Mouse (Mus musculus): ENCODE data around the gene Pdzrn4. TPM values are rescaled to one million over a fixed set of nuclear protein-coding genes. Genes with fewer than 3 reads are reported as not detected.

Gene Pdzrn4
- polyA plus RNA-seq, 1 experiment from 2014 or later: 42.7 TPM

DNA sequence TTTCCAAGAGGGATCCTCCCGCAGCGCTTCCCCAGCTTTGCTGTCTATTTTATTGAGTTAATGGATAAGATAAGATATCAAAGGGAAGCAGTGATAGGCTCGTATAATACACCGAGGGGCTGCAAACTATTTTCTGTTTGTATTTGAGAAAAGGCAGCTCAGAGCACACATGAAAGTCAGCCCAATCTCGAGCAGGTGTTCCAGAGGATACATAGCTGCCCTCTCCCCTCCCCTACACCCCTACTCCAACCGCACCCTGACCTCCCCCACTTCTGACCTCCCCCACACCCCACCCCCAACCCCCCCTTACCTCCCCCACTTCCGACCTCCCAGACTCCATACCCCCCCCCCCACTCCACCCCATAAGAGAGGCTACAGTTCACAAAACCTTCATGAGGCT, 202.7 kb downstream of the Pdzrn4 start:
- peak overlapping the region; percentile 59 for H3K4me2 ChIP-seq
- no peak for ATAC-seq (ENCODE audit: low FRiP score)
- 0 out of 2 replicates have a peak, but pooled peaks cover 5% of the 10 kb centered on the region for H3K9me3 ChIP-seq
- peak overlapping the region; percentile 43 for H3K4me3 ChIP-seq
- H3K4me1 ChIP-seq (replicated peaks): peaks cover 44% of the 10 kb centered on the region
- H3K27ac ChIP-seq: peak overlapping the region; percentile 91
- 9% methylated on average over 7 of the region's 7 CpGs for WGBS
- H3K27me3 ChIP-seq: 0 out of 2 replicates have a peak, but pooled peaks cover 3% of the 10 kb centered on the region
- peaks cover 14% of the 10 kb centered on the region for H3K36me3 ChIP-seq
- peak overlapping the region; percentile 74 for H3K9ac ChIP-seq

DNA sequence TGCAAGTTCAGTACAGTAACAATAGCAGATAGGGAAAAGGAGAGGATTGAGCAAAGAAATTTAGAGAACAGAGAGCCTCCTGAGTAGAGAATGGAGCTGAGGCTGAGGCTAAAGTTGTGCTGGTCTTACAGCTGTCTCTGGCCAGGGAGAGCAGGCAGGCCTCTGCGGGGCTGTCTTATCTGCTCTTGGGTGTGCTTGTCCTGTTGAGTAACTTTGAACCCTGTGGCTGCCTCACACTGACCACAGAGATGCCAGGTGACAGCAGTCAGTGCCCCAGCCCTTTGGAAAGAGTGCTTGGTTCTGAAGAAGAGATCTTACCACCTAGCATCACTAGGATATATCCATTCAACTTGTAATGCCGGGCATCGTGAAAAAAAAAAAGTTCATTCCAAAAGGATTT, 214.2 kb downstream of the Pdzrn4 start:
- Histone ChIP-seq H3K4me1 (replicated peaks) (peaks cover 14% of the 10 kb centered on the region), H3K4me2 (no peak overlapping the region), H3K9ac (no peak overlapping the region), H3K9me3 (no peaks in the 10 kb centered on the region), H3K27ac (no peak overlapping the region), H3K4me3 (no peak overlapping the region), H3K27me3 (no peaks in the 10 kb centered on the region), H3K36me3 (no peaks in the 10 kb centered on the region)
- WGBS: 100% methylated on average over 3 of the region's 3 CpGs
- ATAC-seq (ENCODE audit: low FRiP score): no peak

- Histone ChIP-seq H3K36me3 (no peaks in the 10 kb centered on the region), H3K9me3 (no peaks in the 10 kb centered on the region), H3K9ac (peak overlapping the region; percentile 2; the same call in 1 of the 2 replicates), H3K4me1 (replicated peaks) (peaks cover 14% of the 10 kb centered on the region), H3K4me2 (no peak overlapping the region), H3K4me3 (no peak overlapping the region), H3K27ac (no peak overlapping the region), H3K27me3 (no peaks in the 10 kb centered on the region)
- WGBS: 24% methylated on average over 1 of the region's 1 CpGs
- ATAC-seq (ENCODE audit: low FRiP score): no peak
Observed at GRCm38 (mm10) chr15:92612386-92612785, 215.7 kb downstream of the Pdzrn4 start.

GRCm38 (mm10) chr15:92613228-92613627, 216.5 kb downstream of the Pdzrn4 start:
- ATAC-seq (ENCODE audit: low FRiP score): no peak
- H3K9ac ChIP-seq: no peak overlapping the region
- no peaks in the 10 kb centered on the region for H3K36me3 ChIP-seq
- no peak overlapping the region for H3K27ac ChIP-seq
- no peaks in the 10 kb centered on the region for H3K9me3 ChIP-seq
- H3K4me1 ChIP-seq (replicated peaks): peaks cover 14% of the 10 kb centered on the region
- no peak overlapping the region for H3K4me2 ChIP-seq
- H3K27me3 ChIP-seq: no peaks in the 10 kb centered on the region
- WGBS: 56% methylated on average over 3 of the region's 3 CpGs
- no peak overlapping the region for H3K4me3 ChIP-seq

DNA sequence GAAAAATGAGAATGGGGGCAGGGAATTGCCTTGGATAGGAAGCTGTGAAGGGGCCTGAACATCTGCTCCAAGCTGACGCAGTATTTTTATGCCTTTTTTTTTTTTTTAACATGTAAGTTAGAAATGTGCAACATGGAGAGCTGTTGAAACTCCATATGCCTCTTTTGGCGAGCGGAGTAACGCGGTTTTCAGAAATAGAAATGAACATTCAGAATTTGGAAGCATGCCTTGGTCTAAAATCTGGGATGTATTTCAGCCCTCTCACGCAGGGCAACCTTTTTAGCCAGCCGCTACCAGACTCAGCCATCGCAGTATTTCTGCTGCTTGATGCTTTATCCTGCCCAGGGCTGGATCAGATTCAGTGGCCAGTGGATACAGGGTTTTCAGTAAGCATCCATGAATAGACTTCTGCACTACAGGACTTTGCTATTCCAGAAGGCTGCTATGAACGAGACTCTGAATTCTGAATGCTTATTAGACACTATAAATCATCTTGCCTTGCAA, 225.1 kb downstream of the Pdzrn4 start:
- Histone ChIP-seq H3K27me3 (no peaks in the 10 kb centered on the region), H3K4me1 (replicated peaks) (peaks cover 12% of the 10 kb centered on the region), H3K27ac (peak overlapping the region; percentile 78), H3K4me3 (no peak overlapping the region), H3K9ac (no peak overlapping the region), H3K9me3 (no peaks in the 10 kb centered on the region), H3K4me2 (no peak overlapping the region), H3K36me3 (no peaks in the 10 kb centered on the region)
- no peak for ATAC-seq (ENCODE audit: low FRiP score)
- WGBS: 75% methylated on average over 9 of the region's 9 CpGs

DNA sequence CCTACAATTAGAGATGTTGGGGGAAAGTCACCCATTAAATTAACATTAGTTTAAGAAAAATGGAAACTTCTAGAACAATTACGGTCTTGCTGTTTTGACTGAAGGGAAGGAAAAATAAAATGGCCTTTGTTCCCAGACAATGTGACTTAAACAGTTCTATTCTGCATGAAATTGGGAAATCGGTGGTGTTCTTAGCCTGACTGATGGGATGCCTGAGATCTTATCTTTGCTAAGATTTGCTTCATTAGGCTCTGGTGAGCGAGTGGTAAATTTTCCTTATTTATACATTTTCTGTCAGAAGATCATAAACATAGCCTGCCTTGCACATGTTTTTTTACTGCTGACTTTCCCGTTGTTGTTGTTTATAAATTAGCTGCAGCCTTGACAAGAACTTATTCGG, 225.6 kb downstream of the Pdzrn4 start:
- H3K27me3 ChIP-seq: no peaks in the 10 kb centered on the region
- H3K4me3 ChIP-seq: no peak overlapping the region
- no peak for ATAC-seq (ENCODE audit: low FRiP score)
- H3K36me3 ChIP-seq: no peaks in the 10 kb centered on the region
- no peaks in the 10 kb centered on the region for H3K9me3 ChIP-seq
- H3K9ac ChIP-seq: no peak overlapping the region
- peaks cover 12% of the 10 kb centered on the region for H3K4me1 ChIP-seq (replicated peaks)
- WGBS: 59% methylated on average over 5 of the region's 5 CpGs
- peak overlapping the region; percentile 78 for H3K27ac ChIP-seq
- no peak overlapping the region for H3K4me2 ChIP-seq

DNA sequence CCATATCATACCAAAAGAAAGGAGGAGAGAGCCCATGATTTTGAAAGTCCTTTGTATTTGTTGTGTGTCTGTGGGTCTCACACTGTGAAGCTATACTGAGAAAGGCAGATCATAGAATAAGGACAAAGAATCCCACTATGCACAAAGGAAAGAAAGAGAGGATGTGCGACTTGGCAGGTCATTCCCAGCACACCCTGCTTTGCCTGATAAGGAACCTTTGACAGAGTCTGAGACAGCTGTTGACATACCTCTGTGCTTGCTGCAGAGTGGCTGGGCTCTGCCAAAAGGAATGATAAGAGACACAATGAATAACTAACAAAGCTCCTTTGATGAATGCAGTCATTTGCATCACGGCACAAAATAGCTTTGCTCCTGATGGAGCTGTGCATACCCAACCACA, 232.5 kb downstream of the Pdzrn4 start:
- H3K4me1 ChIP-seq (replicated peaks): peaks cover 25% of the 10 kb centered on the region
- H3K27me3 ChIP-seq: no peaks in the 10 kb centered on the region
- no peak overlapping the region for H3K4me2 ChIP-seq
- no peak overlapping the region for H3K9ac ChIP-seq
- peak overlapping the region; percentile 20; the same call in 1 of the 2 replicates for H3K27ac ChIP-seq
- H3K9me3 ChIP-seq: no peaks in the 10 kb centered on the region
- H3K36me3 ChIP-seq: no peaks in the 10 kb centered on the region
- ATAC-seq (ENCODE audit: low FRiP score): no peak
- 17% methylated on average over 2 of the region's 2 CpGs for WGBS
- H3K4me3 ChIP-seq: no peak overlapping the region

- no peaks in the 10 kb centered on the region for H3K36me3 ChIP-seq
- H3K4me3 ChIP-seq: no peak overlapping the region
- no peak for ATAC-seq (ENCODE audit: low FRiP score)
- 0 out of 2 replicates have a peak overlapping the region, but pooled peaks have one; percentile 23 for H3K27ac ChIP-seq
- H3K4me2 ChIP-seq: no peak overlapping the region
- H3K9me3 ChIP-seq: no peaks in the 10 kb centered on the region
- no peaks in the 10 kb centered on the region for H3K27me3 ChIP-seq
- H3K4me1 ChIP-seq (replicated peaks): peaks cover 13% of the 10 kb centered on the region
- 79% methylated on average over 14 of the region's 14 CpGs for WGBS
- no peak overlapping the region for H3K9ac ChIP-seq
Observed at GRCm38 (mm10) chr15:92634044-92634610, 237.4 kb downstream of the Pdzrn4 start.

- Histone ChIP-seq H3K4me1 (replicated peaks) (peaks cover 17% of the 10 kb centered on the region), H3K4me3 (no peak overlapping the region), H3K4me2 (peak overlapping the region; percentile 30), H3K36me3 (no peaks in the 10 kb centered on the region), H3K9me3 (no peaks in the 10 kb centered on the region), H3K9ac (no peak overlapping the region), H3K27me3 (no peaks in the 10 kb centered on the region), H3K27ac (peak overlapping the region; percentile 72)
- 34% methylated on average over 18 of the region's 18 CpGs for WGBS
- ATAC-seq (ENCODE audit: low FRiP score): peak; percentile 84
Observed at GRCm38 (mm10) chr15:92640212-92641082, 243.8 kb downstream of the Pdzrn4 start.

DNA sequence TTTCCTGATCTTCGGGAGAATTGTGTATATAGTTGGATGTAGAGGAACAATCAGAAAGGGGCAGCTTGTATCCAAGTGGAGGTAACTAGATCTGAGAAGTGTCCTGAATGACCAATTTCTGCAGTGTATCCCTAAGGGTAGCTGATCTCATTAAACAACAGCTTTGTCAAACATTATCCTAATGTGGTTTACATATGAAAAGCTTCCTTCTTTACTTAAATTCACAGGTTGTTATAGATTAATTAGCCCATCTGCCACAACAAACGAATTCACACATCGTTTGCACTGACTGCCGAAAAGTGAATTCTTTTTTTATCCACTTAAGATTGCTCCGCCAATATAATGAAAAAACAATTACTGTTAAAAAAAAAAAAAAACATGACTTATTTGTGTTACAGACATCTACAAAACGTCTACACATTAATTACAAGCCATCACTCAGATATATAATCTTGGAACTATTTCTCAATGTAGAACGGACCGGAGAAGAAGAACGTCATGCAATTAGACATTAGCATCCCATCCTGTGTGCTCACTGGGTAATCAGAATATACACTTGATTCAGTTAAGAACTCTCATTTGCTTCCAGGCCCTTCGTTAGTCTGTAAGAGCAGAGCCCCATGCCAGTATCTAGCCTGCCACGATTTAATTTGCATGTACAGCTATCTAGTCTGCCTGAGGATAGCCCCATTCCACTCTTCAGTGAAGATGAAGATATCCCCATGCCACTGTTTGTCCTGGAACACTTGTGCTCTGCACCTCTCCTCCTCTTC, 274.8 kb downstream of the Pdzrn4 start:
- Histone ChIP-seq H3K36me3 (0 out of 2 replicates have a peak, but pooled peaks cover 4% of the 10 kb centered on the region), H3K27ac (no peak overlapping the region), H3K27me3 (no peaks in the 10 kb centered on the region), H3K4me1 (replicated peaks) (0 out of 2 replicates have a peak, but pooled peaks cover 6% of the 10 kb centered on the region), H3K4me2 (no peak overlapping the region), H3K9me3 (no peaks in the 10 kb centered on the region), H3K4me3 (no peak overlapping the region), H3K9ac (no peak overlapping the region)
- WGBS: 60% methylated on average over 11 of the region's 11 CpGs
- no peak for ATAC-seq (ENCODE audit: low FRiP score)

DNA sequence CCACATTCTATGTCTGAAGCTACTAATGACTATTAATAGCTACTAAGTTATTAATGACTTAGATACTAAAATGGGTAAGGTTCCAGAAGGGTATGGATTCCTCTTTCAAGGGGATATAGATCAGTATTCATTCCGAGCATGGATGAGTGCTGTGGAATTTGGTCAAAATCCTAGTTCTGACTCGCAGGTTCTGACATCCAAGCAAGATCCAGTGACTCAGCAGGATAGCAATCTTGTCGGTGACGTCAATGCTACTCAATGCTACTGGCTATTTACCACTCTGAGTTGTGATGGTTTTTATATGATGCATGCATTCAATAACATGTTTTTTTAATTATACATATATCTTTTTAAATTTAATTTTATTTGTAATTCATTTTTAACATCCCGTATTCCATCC, 279.4 kb downstream of the Pdzrn4 start:
- Histone ChIP-seq H3K27me3 (no peaks in the 10 kb centered on the region), H3K4me3 (no peak overlapping the region), H3K27ac (no peak overlapping the region), H3K9me3 (no peaks in the 10 kb centered on the region), H3K4me2 (no peak overlapping the region), H3K36me3 (peaks cover 5% of the 10 kb centered on the region; the same call in 1 of the 2 replicates), H3K9ac (no peak overlapping the region), H3K4me1 (replicated peaks) (0 out of 2 replicates have a peak, but pooled peaks cover 6% of the 10 kb centered on the region)
- 85% methylated on average over 5 of the region's 5 CpGs for WGBS
- no peak for ATAC-seq (ENCODE audit: low FRiP score)

GRCm38 (mm10) chr15:92678377-92678776, 281.7 kb downstream of the Pdzrn4 start:
- WGBS: 80% methylated on average over 6 of the region's 6 CpGs
- peaks cover 5% of the 10 kb centered on the region; the same call in 1 of the 2 replicates for H3K36me3 ChIP-seq
- no peaks in the 10 kb centered on the region for H3K9me3 ChIP-seq
- H3K9ac ChIP-seq: no peak overlapping the region
- H3K27me3 ChIP-seq: no peaks in the 10 kb centered on the region
- no peak overlapping the region for H3K4me2 ChIP-seq
- H3K4me3 ChIP-seq: no peak overlapping the region
- 0 out of 2 replicates have a peak, but pooled peaks cover 6% of the 10 kb centered on the region for H3K4me1 ChIP-seq (replicated peaks)
- no peak for ATAC-seq (ENCODE audit: low FRiP score)
- H3K27ac ChIP-seq: no peak overlapping the region

Data from hindbrain, embryonic 13.5 days (tissue).